Mouse (Mus musculus): ENCODE measurements around the gene Gss. TPM values are rescaled to one million over a fixed set of nuclear protein-coding genes. Genes with fewer than 3 reads are reported as not detected.

Gss gene
- polyA plus RNA-seq, 1 experiment from 2014 or later = 17.5 TPM

- no peaks in the 10 kb centered on the region for H3K27me3 ChIP-seq (ENCODE audit: control insufficient read depth, insufficient read depth, low read length)
- no peak for ATAC-seq (ENCODE audit: low FRiP score)
- WGBS = 78% methylated on average over 3 of the region's 3 CpGs
- peaks cover 4% of the 10 kb centered on the region for H3K4me1 ChIP-seq (ENCODE audit: control insufficient read depth, insufficient read depth, low read length)
- no peak overlapping the region for H3K4me3 ChIP-seq (ENCODE audit: low read depth, low read length)
- no peak overlapping the region for H3K4me2 ChIP-seq
- no peak overlapping the region for H3K27ac ChIP-seq (ENCODE audit: low read depth, low read length)
- H3K36me3 ChIP-seq (ENCODE audit: control insufficient read depth, insufficient read depth, low read length) = no peaks in the 10 kb centered on the region
- no peak for DNase-seq (ENCODE audit: low spot score, missing footprints)
- no peak overlapping the region for H3K9ac ChIP-seq (ENCODE audit: low read length)
- H3K9me3 ChIP-seq (ENCODE audit: control insufficient read depth, low read length) = no peaks in the 10 kb centered on the region
These were observed 4.5 kb downstream of the Gss start for GRCm38 (mm10) chr2:155588136-155588535.

- H3K4me1 ChIP-seq (ENCODE audit: control insufficient read depth, insufficient read depth, low read length) = no peaks in the 10 kb centered on the region
- no peaks in the 10 kb centered on the region for H3K27me3 ChIP-seq (ENCODE audit: control insufficient read depth, insufficient read depth, low read length)
- H3K27ac ChIP-seq (ENCODE audit: low read depth, low read length) = no peak overlapping the region
- no peaks in the 10 kb centered on the region for H3K36me3 ChIP-seq (ENCODE audit: control insufficient read depth, insufficient read depth, low read length)
- ATAC-seq (ENCODE audit: low FRiP score) (no peak), DNase-seq (ENCODE audit: low spot score, missing footprints) (no peak)
- H3K4me3 ChIP-seq (ENCODE audit: low read depth, low read length) = no peak overlapping the region
- whole genome bisulfite sequencing = 37% methylated on average over 10 of the region's 10 CpGs
- H3K9me3 ChIP-seq (ENCODE audit: control insufficient read depth, low read length) = no peaks in the 10 kb centered on the region
- no peak overlapping the region for H3K4me2 ChIP-seq
- no peak overlapping the region for H3K9ac ChIP-seq (ENCODE audit: low read length)
These were observed 7.1 kb downstream of the Gss start for GRCm38 (mm10) chr2:155585486-155585885.

- 57% methylated on average over 9 of the region's 9 CpGs for WGBS
- Histone ChIP-seq H3K36me3 (ENCODE audit: control insufficient read depth, insufficient read depth, low read length) (no peaks in the 10 kb centered on the region), H3K4me3 (ENCODE audit: low read depth, low read length) (no peak overlapping the region), H3K9ac (ENCODE audit: low read length) (no peak overlapping the region), H3K4me1 (ENCODE audit: control insufficient read depth, insufficient read depth, low read length) (no peaks in the 10 kb centered on the region), H3K4me2 (no peak overlapping the region), H3K9me3 (ENCODE audit: control insufficient read depth, low read length) (no peaks in the 10 kb centered on the region), H3K27me3 (ENCODE audit: control insufficient read depth, insufficient read depth, low read length) (no peaks in the 10 kb centered on the region), H3K27ac (ENCODE audit: low read depth, low read length) (no peak overlapping the region)
- DNase-seq (ENCODE audit: low spot score, missing footprints) (no peak), ATAC-seq (ENCODE audit: low FRiP score) (no peak)
These were observed 7.5 kb downstream of the Gss start for GRCm38 (mm10) chr2:155585082-155585481.

GRCm38 (mm10) chr2:155583927-155584530 is 8.6 kb downstream of the Gss start:
- no peaks in the 10 kb centered on the region for H3K9me3 ChIP-seq (ENCODE audit: control insufficient read depth, low read length)
- no peak overlapping the region for H3K9ac ChIP-seq (ENCODE audit: low read length)
- no peaks in the 10 kb centered on the region for H3K36me3 ChIP-seq (ENCODE audit: control insufficient read depth, insufficient read depth, low read length)
- H3K4me2 ChIP-seq = no peak overlapping the region
- no peak overlapping the region for H3K4me3 ChIP-seq (ENCODE audit: low read depth, low read length)
- H3K27me3 ChIP-seq (ENCODE audit: control insufficient read depth, insufficient read depth, low read length) = no peaks in the 10 kb centered on the region
- 41% methylated on average over 5 of the region's 5 CpGs for WGBS
- H3K27ac ChIP-seq (ENCODE audit: low read depth, low read length) = no peak overlapping the region
- peak; percentile 97 for DNase-seq (ENCODE audit: low spot score, missing footprints)
- ATAC-seq (ENCODE audit: low FRiP score) = 0 out of 2 replicates have a peak, but pooled peaks have one; percentile 24
- no peaks in the 10 kb centered on the region for H3K4me1 ChIP-seq (ENCODE audit: control insufficient read depth, insufficient read depth, low read length)

GRCm38 (mm10) chr2:155582996-155583395 is 9.6 kb downstream of the Gss start:
- no peaks in the 10 kb centered on the region for H3K9me3 ChIP-seq (ENCODE audit: control insufficient read depth, low read length)

GRCm38 (mm10) chr2:155582384-155582995 is 10.1 kb downstream of the Gss start:
- no peak overlapping the region for H3K27ac ChIP-seq (ENCODE audit: low read depth, low read length)
- H3K27me3 ChIP-seq (ENCODE audit: control insufficient read depth, insufficient read depth, low read length) = no peaks in the 10 kb centered on the region
- no peak overlapping the region for H3K9ac ChIP-seq (ENCODE audit: low read length)
- no peaks in the 10 kb centered on the region for H3K4me1 ChIP-seq (ENCODE audit: control insufficient read depth, insufficient read depth, low read length)
- no peak overlapping the region for H3K4me2 ChIP-seq
- ATAC-seq (ENCODE audit: low FRiP score) (no peak), DNase-seq (ENCODE audit: low spot score, missing footprints) (peak; percentile 41)
- no peaks in the 10 kb centered on the region for H3K9me3 ChIP-seq (ENCODE audit: control insufficient read depth, low read length)
- 76% methylated on average over 4 of the region's 4 CpGs for WGBS
- H3K36me3 ChIP-seq (ENCODE audit: control insufficient read depth, insufficient read depth, low read length) = no peaks in the 10 kb centered on the region
- H3K4me3 ChIP-seq (ENCODE audit: low read depth, low read length) = no peak overlapping the region

More at GRCm38 (mm10) chr2:155582996-155583395, 9.6 kb downstream of the Gss start:
- Histone ChIP-seq H3K4me2 (no peak overlapping the region), H3K4me3 (ENCODE audit: low read depth, low read length) (no peak overlapping the region), H3K4me1 (ENCODE audit: control insufficient read depth, insufficient read depth, low read length) (no peaks in the 10 kb centered on the region), H3K27ac (ENCODE audit: low read depth, low read length) (no peak overlapping the region), H3K36me3 (ENCODE audit: control insufficient read depth, insufficient read depth, low read length) (no peaks in the 10 kb centered on the region), H3K9ac (ENCODE audit: low read length) (no peak overlapping the region), H3K27me3 (ENCODE audit: control insufficient read depth, insufficient read depth, low read length) (no peaks in the 10 kb centered on the region)
- ATAC-seq (ENCODE audit: low FRiP score) = no peak
- DNase-seq (ENCODE audit: low spot score, missing footprints) = no peak
- WGBS = 86% methylated on average over 5 of the region's 5 CpGs

- no peaks in the 10 kb centered on the region for H3K4me1 ChIP-seq (ENCODE audit: control insufficient read depth, insufficient read depth, low read length)
- H3K27me3 ChIP-seq (ENCODE audit: control insufficient read depth, insufficient read depth, low read length) = no peaks in the 10 kb centered on the region
- no peaks in the 10 kb centered on the region for H3K36me3 ChIP-seq (ENCODE audit: control insufficient read depth, insufficient read depth, low read length)
- no peak overlapping the region for H3K4me2 ChIP-seq
- H3K27ac ChIP-seq (ENCODE audit: low read depth, low read length) = no peak overlapping the region
- WGBS = 87% methylated on average over 3 of the region's 3 CpGs
- no peaks in the 10 kb centered on the region for H3K9me3 ChIP-seq (ENCODE audit: control insufficient read depth, low read length)
- H3K4me3 ChIP-seq (ENCODE audit: low read depth, low read length) = no peak overlapping the region
- H3K9ac ChIP-seq (ENCODE audit: low read length) = no peak overlapping the region
- DNase-seq (ENCODE audit: low spot score, missing footprints) (no peak), ATAC-seq (ENCODE audit: low FRiP score) (no peak)
These were observed 12.3 kb downstream of the Gss start for GRCm38 (mm10) chr2:155580331-155580730.

GRCm38 (mm10) chr2:155576656-155577055 is 16.0 kb downstream of the Gss start:
- WGBS = 91% methylated on average over 9 of the region's 9 CpGs
- ATAC-seq (ENCODE audit: low FRiP score) (no peak), DNase-seq (ENCODE audit: low spot score, missing footprints) (no peak)
- H3K4me2 ChIP-seq = no peak overlapping the region
- H3K9me3 ChIP-seq (ENCODE audit: control insufficient read depth, low read length) = no peaks in the 10 kb centered on the region
- H3K4me1 ChIP-seq (ENCODE audit: control insufficient read depth, insufficient read depth, low read length) = no peaks in the 10 kb centered on the region
- no peak overlapping the region for H3K4me3 ChIP-seq (ENCODE audit: low read depth, low read length)
- no peak overlapping the region for H3K27ac ChIP-seq (ENCODE audit: low read depth, low read length)
- no peak overlapping the region for H3K9ac ChIP-seq (ENCODE audit: low read length)
- no peaks in the 10 kb centered on the region for H3K27me3 ChIP-seq (ENCODE audit: control insufficient read depth, insufficient read depth, low read length)
- H3K36me3 ChIP-seq (ENCODE audit: control insufficient read depth, insufficient read depth, low read length) = no peaks in the 10 kb centered on the region

GRCm38 (mm10) chr2:155574700-155575099 is 17.9 kb downstream of the Gss start:
- no peaks in the 10 kb centered on the region for H3K4me1 ChIP-seq (ENCODE audit: control insufficient read depth, insufficient read depth, low read length)
- H3K27me3 ChIP-seq (ENCODE audit: control insufficient read depth, insufficient read depth, low read length) = no peaks in the 10 kb centered on the region
- ATAC-seq (ENCODE audit: low FRiP score) = no peak
- no peak overlapping the region for H3K4me2 ChIP-seq
- H3K9ac ChIP-seq (ENCODE audit: low read length) = no peak overlapping the region
- no peak overlapping the region for H3K27ac ChIP-seq (ENCODE audit: low read depth, low read length)
- no peaks in the 10 kb centered on the region for H3K9me3 ChIP-seq (ENCODE audit: control insufficient read depth, low read length)
- no peaks in the 10 kb centered on the region for H3K36me3 ChIP-seq (ENCODE audit: control insufficient read depth, insufficient read depth, low read length)
- WGBS = 90% methylated on average over 4 of the region's 4 CpGs
- H3K4me3 ChIP-seq (ENCODE audit: low read depth, low read length) = no peak overlapping the region
- no peak for DNase-seq (ENCODE audit: low spot score, missing footprints)

Data from midbrain, embryonic 11.5 days (tissue).